Mouse (Mus musculus): ENCODE measurements around the gene Tmem144. TPM values are rescaled to one million over a fixed set of nuclear protein-coding genes. Genes with fewer than 3 reads are reported as not detected.

The Tmem144 gene
- total and polyA plus RNA-seq, 3 experiments = 0.59 to 2.0 (median 1.3) TPM

- no peak overlapping the region for H3K27ac ChIP-seq (ENCODE audit: insufficient read depth, low read depth)
- no peak for DNase-seq (ENCODE audit: extremely low read depth)
- in situ Hi-C loops (cut with MboI; ENCODE audit: low pct_ligation_motif_present, low pct_unique_long_range_greater_than_20kb, low sequenced_read_pairs) = loop anchor here (10.0 kb wide), 1 partner anchor 186 kb away; no protein-coding TSS in a partner anchor
- H3K27me3 ChIP-seq (replicated peaks) = no peaks in the 10 kb centered on the region
- H3K79me2 ChIP-seq (replicated peaks; ENCODE audit: control insufficient read depth, extremely low read depth, insufficient read depth, poor library complexity, severe bottlenecking) = no peaks in the 10 kb centered on the region
- H3K4me2 ChIP-seq (ENCODE audit: insufficient read depth, low read depth, poor library complexity, severe bottlenecking) = no peak overlapping the region
- H3K36me3 ChIP-seq (replicated peaks in 1 of 2; ENCODE audit: control insufficient read depth in 1 of 2, insufficient read depth in 1 of 2, low read length in 1 of 2) = no peaks in the 10 kb centered on the region
- no peak overlapping the region for H3K4me3 ChIP-seq (replicated peaks in 1 of 3; ENCODE audit: low read depth in 2 of 3, low read length in 2 of 3, poor library complexity in 1 of 3)
- no peak overlapping the region for H3K9ac ChIP-seq (ENCODE audit: insufficient read depth, low read depth)
- peaks cover 0 to 2% of the 10 kb centered on the region in 2 experiments; a peak in 1 of 4 replicates for H3K4me1 ChIP-seq (ENCODE audit: control insufficient read depth in 1 of 2, insufficient read depth in 2 of 2)
- dilution Hi-C loops (cut with MboI; ENCODE audit: extremely low pct_ligation_motif_present, extremely low pct_unique_long_range_greater_than_20kb, low sequenced_read_pairs) = no loop called here
- no peaks in the 10 kb centered on the region for H3K9me3 ChIP-seq (replicated peaks; ENCODE audit: low read length)
- TF ChIP-seq MEF2A (IDR thresholded peaks at IDR 0.05; ENCODE audit: borderline replicate concordance, low read depth, low read length) (no peak), ELF1 (IDR thresholded peaks at IDR 0.05; ENCODE audit: low read depth, low read length) (no peak), NELFE (IDR thresholded peaks at IDR 0.05; ENCODE audit: low read depth, low read length) (no peak)
Observed at GRCm38 (mm10) chr3:79878350-79878749, 25.8 kb upstream of the Tmem144 start.

DNA sequence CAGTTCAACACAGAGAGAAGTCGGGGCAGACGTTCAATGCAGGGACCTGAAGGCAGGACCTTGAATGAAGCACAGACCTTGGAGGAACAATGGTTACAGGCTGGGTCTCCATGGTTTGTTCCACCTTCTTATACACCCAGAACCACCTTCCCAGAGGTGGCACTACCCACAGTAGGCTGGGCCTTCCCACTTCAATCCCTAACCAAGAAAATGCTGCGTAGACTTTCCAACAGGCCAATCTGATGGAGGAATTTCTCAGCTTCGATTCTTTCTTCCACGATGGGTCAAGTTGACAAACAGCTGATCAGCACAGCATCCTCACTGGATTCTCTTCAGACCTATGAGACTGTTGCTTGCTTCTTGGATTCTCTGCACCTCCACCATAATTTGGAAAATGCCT, 22.9 kb upstream of the Tmem144 start:
- DNase-seq (ENCODE audit: extremely low read depth) = no peak
- H3K9ac ChIP-seq (ENCODE audit: insufficient read depth, low read depth) = no peak overlapping the region
- dilution Hi-C loops (cut with MboI; ENCODE audit: extremely low pct_ligation_motif_present, extremely low pct_unique_long_range_greater_than_20kb, low sequenced_read_pairs) = no loop called here
- no peak overlapping the region for H3K27ac ChIP-seq (ENCODE audit: insufficient read depth, low read depth)
- in situ Hi-C loops (cut with MboI; ENCODE audit: low pct_ligation_motif_present, low pct_unique_long_range_greater_than_20kb, low sequenced_read_pairs) = loop anchor here (10.0 kb wide), 1 partner anchor 189 kb away; no protein-coding TSS in a partner anchor
- H3K27me3 ChIP-seq (replicated peaks) = no peaks in the 10 kb centered on the region
- no peaks in the 10 kb centered on the region for H3K79me2 ChIP-seq (replicated peaks; ENCODE audit: control insufficient read depth, extremely low read depth, insufficient read depth, poor library complexity, severe bottlenecking)
- no peaks in the 10 kb centered on the region for H3K36me3 ChIP-seq (replicated peaks in 1 of 2; ENCODE audit: control insufficient read depth in 1 of 2, insufficient read depth in 1 of 2, low read length in 1 of 2)
- no peak for TF ChIP-seq ELF1 (IDR thresholded peaks at IDR 0.05; ENCODE audit: low read depth, low read length)
- TF ChIP-seq POLR2AphosphoS2 (IDR thresholded peaks at IDR 0.05; ENCODE audit: low read depth, low read length) = no peak
- no peak for TF ChIP-seq SIN3A (IDR thresholded peaks at IDR 0.05; ENCODE audit: low read length)
- TF ChIP-seq MAZ (IDR thresholded peaks at IDR 0.05; ENCODE audit: low read depth, low read length) = no peak
- no peak for TF ChIP-seq ZKSCAN1 (IDR thresholded peaks at IDR 0.05; ENCODE audit: borderline replicate concordance, low read depth, low read length)
- no peak for TF ChIP-seq EP300 (IDR thresholded peaks at IDR 0.05; ENCODE audit: low read length)
- TF ChIP-seq BHLHE40 (IDR thresholded peaks at IDR 0.05; ENCODE audit: low read depth, low read length) = no peak
- no peak for TF ChIP-seq IRF4 (IDR thresholded peaks at IDR 0.05; ENCODE audit: low read depth, low read length)
- no peak for TF ChIP-seq POLR2A (IDR thresholded peaks at IDR 0.05; ENCODE audit: low read depth, low read length)
- TF ChIP-seq PAX5 (IDR thresholded peaks at IDR 0.05; ENCODE audit: low read length) = no peak
- TF ChIP-seq ZC3H11A (IDR thresholded peaks at IDR 0.05; ENCODE audit: low read depth, low read length) = no peak
- no peak for TF ChIP-seq NRF1 (IDR thresholded peaks at IDR 0.05; ENCODE audit: low read depth, low read length)
- TF ChIP-seq MYC (IDR thresholded peaks at IDR 0.05; ENCODE audit: low read depth, low read length) = no peak
- no peak for TF ChIP-seq RCOR1 (conservative IDR thresholded peaks at IDR 0.05; ENCODE audit: low read depth, low read length)
- no peak for TF ChIP-seq MXI1 (IDR thresholded peaks at IDR 0.05; ENCODE audit: low read depth, low read length)
- TF ChIP-seq KAT2A (IDR thresholded peaks at IDR 0.05; ENCODE audit: insufficient replicate concordance, low read length) = no peak
- no peak for TF ChIP-seq CHD1 (IDR thresholded peaks at IDR 0.05; ENCODE audit: low read depth, low read length)
- no peak for TF ChIP-seq CHD2 (IDR thresholded peaks at IDR 0.05; ENCODE audit: low read length)
- H3K4me2 ChIP-seq (ENCODE audit: insufficient read depth, low read depth, poor library complexity, severe bottlenecking) = no peak overlapping the region
- H3K4me1 ChIP-seq (ENCODE audit: control insufficient read depth in 1 of 2, insufficient read depth in 2 of 2) = no peaks in the 10 kb centered on the region
- no peaks in the 10 kb centered on the region for H3K9me3 ChIP-seq (replicated peaks; ENCODE audit: low read length)
- no peak overlapping the region for H3K4me3 ChIP-seq (replicated peaks in 1 of 3; ENCODE audit: low read depth in 2 of 3, low read length in 2 of 3, poor library complexity in 1 of 3)
